Mouse (Mus musculus) erythroblast, embryonic 14.5 days (primary cell): ENCODE results near the gene Gm10447. TPM values are rescaled to one million over a fixed set of nuclear protein-coding genes. Genes with fewer than 3 reads are reported as not detected.

ENCODE experiments used
- H3K27me3 ChIP-seq: 2 replicates; pipeline ENCODE4 v1.6.1; 2012; ENCODE audit warnings: inconsistent platforms; ENCODE audit not compliant: control insufficient read depth
- H3K36me3 ChIP-seq: 2 replicates; pipeline ENCODE4 v1.6.1; 2012; ENCODE audit warnings: mild to moderate bottlenecking, inconsistent platforms; ENCODE audit not compliant: control insufficient read depth
- H3K4me1 ChIP-seq: 2 replicates; pipeline ENCODE4 v1.6.1; 2012; ENCODE audit warnings: inconsistent platforms; ENCODE audit not compliant: control insufficient read depth
- H3K4me3 ChIP-seq: replicated peaks from 2 replicates; pipeline ENCODE3; 2012; ENCODE audit warnings: moderate library complexity, mild to moderate bottlenecking, inconsistent platforms
- H3K9me3 ChIP-seq: 2 replicates; pipeline ENCODE4 v1.6.1; 2012; ENCODE audit warnings: low read length, inconsistent platforms, mixed read lengths; ENCODE audit not compliant: control insufficient read depth
- GATA1 ChIP-seq: IDR thresholded peaks from 2 replicates; pipeline ENCODE4 v1.6.1; 2012; ENCODE audit warnings: low read length, inconsistent platforms, mixed read lengths
- TAL1 ChIP-seq: IDR thresholded peaks from 3 replicates; pipeline ENCODE4 v1.6.1; 2012; ENCODE audit warnings: low read length, inconsistent platforms, mixed read lengths
- polyA plus RNA-seq: library from polyadenylated mRNA; stranded (reverse); fragments of >175 nt; gene quantifications from 2 replicates; pipeline ENCODE4 v1.2.3, GENCODE M21; 2012

The Gm10447 gene
- polyA plus RNA-seq, 1 experiment = not detected

DNA sequence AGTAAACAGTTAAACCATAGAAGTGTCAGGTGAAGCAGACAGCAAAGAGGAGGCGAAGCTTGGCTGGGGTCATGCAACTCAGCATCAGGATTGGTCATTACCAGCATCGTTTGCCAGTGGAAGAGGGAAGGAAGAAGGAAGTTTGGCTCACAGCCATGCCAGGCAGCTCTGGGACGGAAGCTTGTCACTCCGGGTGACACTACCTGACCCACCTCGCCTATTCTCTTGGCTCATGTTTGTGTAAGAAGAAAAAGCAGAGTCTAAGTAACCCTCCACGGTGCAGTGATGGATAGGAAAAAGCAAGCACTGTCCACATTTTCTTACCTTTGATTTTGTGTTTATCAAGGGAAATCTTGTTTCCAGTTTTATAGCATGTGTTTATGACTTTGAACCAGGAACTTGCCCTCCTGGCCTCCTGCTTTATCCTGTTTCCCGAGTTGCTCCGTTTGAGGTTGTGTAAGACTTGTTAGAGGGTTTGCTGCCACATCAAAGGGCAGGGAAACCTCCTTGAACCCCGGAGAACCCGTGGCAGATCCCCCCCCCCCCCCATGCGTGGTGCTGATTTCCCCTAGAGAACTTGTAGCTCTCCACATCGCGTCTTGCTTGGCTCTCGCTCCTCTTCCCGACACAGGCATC is 6.7 kb downstream of the Gm10447 start:
- Histone ChIP-seq H3K27me3 (peaks cover 41% of the 10 kb centered on the region), H3K4me3 (no peak overlapping the region), H3K4me1 (peaks cover 2% of the 10 kb centered on the region; the same call in 1 of the 2 replicates), H3K9me3 (no peaks in the 10 kb centered on the region), H3K36me3 (no peaks in the 10 kb centered on the region)
- no peak for TF ChIP-seq TAL1
- TF ChIP-seq GATA1 = no peak

DNA sequence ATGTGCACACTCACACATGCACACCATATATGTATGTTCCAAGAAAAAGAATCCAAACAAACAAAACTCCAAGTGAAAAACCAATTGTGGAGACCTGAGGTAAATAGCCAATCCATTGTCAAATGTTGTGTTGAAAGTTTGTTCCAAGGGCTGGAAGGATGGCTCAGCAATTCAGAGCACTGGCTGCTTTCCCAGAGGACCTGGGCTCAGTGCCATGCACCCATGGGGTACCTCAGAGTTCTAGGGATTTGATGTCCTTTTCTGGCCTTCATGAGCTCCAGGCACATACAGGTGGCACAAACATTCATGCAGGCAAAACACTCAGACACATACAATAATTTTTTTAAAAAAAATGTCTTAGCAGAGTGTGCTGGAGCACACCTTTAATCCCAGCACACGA is 8.4 kb downstream of the Gm10447 start:
- Histone ChIP-seq H3K4me3 (no peak overlapping the region), H3K27me3 (peaks cover 28% of the 10 kb centered on the region), H3K9me3 (no peaks in the 10 kb centered on the region), H3K36me3 (no peaks in the 10 kb centered on the region), H3K4me1 (peaks cover 4% of the 10 kb centered on the region)
- no peak for TF ChIP-seq TAL1
- TF ChIP-seq GATA1 = no peak

DNA sequence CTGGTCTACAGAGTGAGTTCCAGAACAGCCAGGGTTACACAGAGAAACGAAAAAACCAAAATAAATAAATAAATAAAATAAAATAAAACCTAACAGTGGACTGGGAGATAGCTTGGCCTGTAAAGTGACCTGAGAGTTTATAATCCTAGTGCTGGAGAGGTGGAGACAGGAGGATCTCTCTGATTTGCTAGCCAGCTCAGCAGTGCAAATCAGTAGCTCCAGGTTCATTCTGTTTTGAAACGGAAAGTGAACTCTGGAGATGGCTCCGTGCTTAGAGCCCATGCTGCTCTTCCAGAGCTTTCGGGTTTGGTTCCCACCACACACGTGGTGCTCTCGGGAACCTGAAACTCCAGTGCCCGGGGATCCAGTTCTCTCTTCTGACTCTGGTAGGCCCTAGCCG is 8.9 kb downstream of the Gm10447 start:
- Histone ChIP-seq H3K4me3 (no peak overlapping the region), H3K9me3 (no peaks in the 10 kb centered on the region), H3K36me3 (no peaks in the 10 kb centered on the region), H3K27me3 (peaks cover 27% of the 10 kb centered on the region), H3K4me1 (peaks cover 4% of the 10 kb centered on the region)
- TF ChIP-seq GATA1 = no peak
- TF ChIP-seq TAL1 = no peak

DNA sequence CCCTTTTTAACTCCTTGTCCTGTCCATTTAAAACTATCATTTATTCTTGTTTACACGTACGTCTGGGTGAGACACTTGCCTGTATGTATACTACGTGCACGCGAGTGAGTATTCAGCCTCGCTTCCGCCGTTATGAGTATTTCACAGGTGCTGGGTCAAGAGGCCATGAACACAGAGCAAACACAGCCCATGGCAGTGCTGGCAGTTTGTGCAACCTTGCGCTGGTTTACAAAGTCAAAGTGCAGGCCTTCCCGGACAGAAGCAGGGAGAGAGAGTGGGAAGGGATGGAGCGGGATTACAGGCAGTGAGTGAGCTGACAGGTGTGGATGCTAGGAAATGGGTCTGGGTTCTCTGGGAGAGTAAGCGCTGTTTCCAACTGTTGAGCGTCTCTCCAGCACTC is 10.7 kb downstream of the Gm10447 start:
- TF ChIP-seq GATA1 (no peak), TAL1 (no peak)

DNA sequence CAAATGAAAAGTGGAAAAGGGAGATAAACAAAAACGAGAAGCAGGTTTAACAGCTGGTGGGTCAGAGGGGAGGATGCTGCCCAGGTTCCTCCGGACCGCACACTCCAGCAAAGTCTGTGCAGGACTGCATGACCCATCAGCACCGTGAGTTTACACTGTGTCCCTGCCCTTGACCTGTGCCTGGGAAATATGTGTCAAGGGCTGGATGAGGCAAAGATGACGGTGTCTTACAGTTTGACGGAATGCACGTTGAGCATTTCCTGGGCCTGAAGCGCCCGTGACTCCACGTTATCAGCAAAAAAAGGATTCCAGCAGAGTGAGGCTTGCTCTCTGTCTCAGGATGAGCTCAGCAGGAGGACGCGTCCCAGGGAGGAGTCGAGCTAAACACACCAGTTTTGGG is 11.3 kb downstream of the Gm10447 start:
- no peak for TF ChIP-seq GATA1
- TF ChIP-seq TAL1 = no peak
- H3K4me1 ChIP-seq = peaks cover 14% of the 10 kb centered on the region
- H3K27me3 ChIP-seq = peaks cover 14% of the 10 kb centered on the region
- no peaks in the 10 kb centered on the region for H3K36me3 ChIP-seq
- H3K9me3 ChIP-seq = no peaks in the 10 kb centered on the region
- no peak overlapping the region for H3K4me3 ChIP-seq

More for the DNA sequence above, 10.7 kb downstream of the Gm10447 start:
- peaks cover 20% of the 10 kb centered on the region for H3K27me3 ChIP-seq
- no peaks in the 10 kb centered on the region for H3K36me3 ChIP-seq
- peaks cover 14% of the 10 kb centered on the region for H3K4me1 ChIP-seq
- no peaks in the 10 kb centered on the region for H3K9me3 ChIP-seq
- no peak overlapping the region for H3K4me3 ChIP-seq

DNA sequence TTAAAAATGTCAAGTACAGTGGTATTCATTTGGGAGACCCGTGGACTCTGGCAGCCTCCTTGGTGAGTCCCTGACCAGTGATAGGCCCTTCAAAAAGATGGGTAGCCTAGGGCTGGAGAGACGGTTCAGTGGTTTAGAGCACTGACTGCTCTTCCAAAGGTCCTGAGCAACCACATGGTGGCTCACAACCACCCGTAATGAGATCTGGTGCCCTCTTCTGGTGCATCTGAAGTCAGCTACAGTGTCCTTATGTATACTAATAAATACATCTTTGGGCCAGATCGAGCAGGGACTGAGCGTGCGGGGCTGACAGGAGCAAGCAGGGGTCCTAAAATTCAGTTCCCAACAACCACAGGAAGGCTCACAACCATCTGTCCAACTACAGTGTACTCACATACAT is 13.0 kb downstream of the Gm10447 start:
- H3K4me3 ChIP-seq = no peak overlapping the region
- no peaks in the 10 kb centered on the region for H3K27me3 ChIP-seq
- no peak for TF ChIP-seq TAL1
- TF ChIP-seq GATA1 = no peak

DNA sequence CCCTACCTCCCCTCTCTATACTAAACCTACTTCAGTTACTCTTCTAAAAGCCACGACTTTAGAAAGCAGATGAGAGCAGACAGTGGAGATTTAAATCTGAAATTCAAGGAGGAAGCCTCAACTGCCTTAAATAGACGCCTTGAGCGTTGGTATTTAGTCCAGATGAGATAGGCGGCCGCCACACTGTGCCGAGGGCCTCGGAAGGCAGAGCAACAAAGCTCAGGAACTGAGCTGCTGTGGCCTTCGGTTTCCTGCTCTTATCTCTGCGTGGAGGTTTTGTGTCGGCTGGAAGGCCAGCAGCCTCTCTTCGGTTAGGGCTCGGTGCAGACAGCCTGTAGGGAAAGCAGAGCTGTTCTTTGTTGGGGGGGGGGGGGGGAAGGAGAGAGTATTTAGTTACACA is 15.0 kb downstream of the Gm10447 start:
- no peaks in the 10 kb centered on the region for H3K9me3 ChIP-seq
- no peak for TF ChIP-seq TAL1
- TF ChIP-seq GATA1 = no peak
- H3K4me3 ChIP-seq = no peak overlapping the region
- H3K36me3 ChIP-seq = no peaks in the 10 kb centered on the region
- peaks cover 14% of the 10 kb centered on the region for H3K4me1 ChIP-seq
- H3K27me3 ChIP-seq = no peaks in the 10 kb centered on the region

More for the DNA sequence above, 13.0 kb downstream of the Gm10447 start:
- H3K36me3 ChIP-seq = no peaks in the 10 kb centered on the region
- peaks cover 14% of the 10 kb centered on the region for H3K4me1 ChIP-seq
- H3K9me3 ChIP-seq = no peaks in the 10 kb centered on the region

GRCm38 (mm10) chr11:53436338-53436737 is 20.6 kb downstream of the Gm10447 start:
- Histone ChIP-seq H3K36me3 (no peaks in the 10 kb centered on the region), H3K27me3 (no peaks in the 10 kb centered on the region), H3K4me1 (peaks cover 34% of the 10 kb centered on the region), H3K9me3 (no peaks in the 10 kb centered on the region), H3K4me3 (no peak overlapping the region)
- TF ChIP-seq GATA1 (no peak), TAL1 (no peak)

GRCm38 (mm10) chr11:53435504-53435903 is 21.4 kb downstream of the Gm10447 start:
- TF ChIP-seq TAL1 = no peak
- no peak for TF ChIP-seq GATA1
- H3K4me3 ChIP-seq = no peak overlapping the region
- no peaks in the 10 kb centered on the region for H3K27me3 ChIP-seq
- no peaks in the 10 kb centered on the region for H3K9me3 ChIP-seq
- H3K4me1 ChIP-seq = peaks cover 37% of the 10 kb centered on the region
- no peaks in the 10 kb centered on the region for H3K36me3 ChIP-seq

- H3K36me3 ChIP-seq = peaks cover 15% of the 10 kb centered on the region
- H3K9me3 ChIP-seq = no peaks in the 10 kb centered on the region
- TF ChIP-seq GATA1 = no peak; the same call in 1 of the 2 replicates
- TF ChIP-seq TAL1 = no peak
- no peak overlapping the region for H3K4me3 ChIP-seq
- H3K4me1 ChIP-seq = peaks cover 55% of the 10 kb centered on the region
- no peaks in the 10 kb centered on the region for H3K27me3 ChIP-seq
Measured at GRCm38 (mm10) chr11:53433057-53433456, 23.9 kb downstream of the Gm10447 start.
